Mouse (Mus musculus) myocyte (in vitro differentiated cells): ENCODE measurements around the gene Zfp598.
A peak's percentile ranks its signal among the peaks of the same experiment; 100 is the strongest.

Experiments
- CEBPB ChIP-seq: IDR thresholded peaks from 2 replicates; pipeline ENCODE4 v1.6.1; 2011; ENCODE audit warnings: mild to moderate bottlenecking, moderate library complexity; ENCODE audit not compliant: poor library complexity, insufficient read depth, severe bottlenecking
- E2F4 ChIP-seq: IDR thresholded peaks from one replicate; pipeline ENCODE4 v1.6.1; 2011; ENCODE audit warnings: mild to moderate bottlenecking, control low read depth, moderate library complexity; ENCODE audit not compliant: insufficient read depth
- MAX ChIP-seq: IDR thresholded peaks from one replicate; pipeline ENCODE4 v1.6.1; 2011; ENCODE audit warnings: low read depth, mild to moderate bottlenecking, control low read depth
- MYOG ChIP-seq, 3 experiments: IDR thresholded peaks; one replicate each; pipeline ENCODE4 v1.6.1; 2011; ENCODE audit warnings: control low read depth in 2 of 3, low read depth in 2 of 3, mild to moderate bottlenecking in 2 of 3; ENCODE audit not compliant: insufficient read length in 2 of 3, control insufficient read depth in 1 of 3, insufficient read depth in 1 of 3
- POLR2A ChIP-seq: IDR thresholded peaks from one replicate; pipeline ENCODE4 v1.6.1; 2011; ENCODE audit warnings: low read depth, mild to moderate bottlenecking, control low read depth, moderate library complexity; ENCODE audit not compliant: insufficient read length
- POLR2AphosphoS2 ChIP-seq: IDR thresholded peaks from one replicate; pipeline ENCODE4 v1.6.1; 2011; ENCODE audit warnings: low read depth, control low read depth; ENCODE audit not compliant: insufficient read length
- REST ChIP-seq: IDR thresholded peaks from one replicate; pipeline ENCODE4 v1.6.1; 2011; ENCODE audit warnings: mild to moderate bottlenecking, control low read depth, moderate library complexity; ENCODE audit not compliant: insufficient read depth, insufficient read length
- TCF12 ChIP-seq: IDR thresholded peaks from one replicate; pipeline ENCODE4 v1.6.1; 2011; ENCODE audit warnings: mild to moderate bottlenecking, control low read depth; ENCODE audit not compliant: poor library complexity, insufficient read depth, severe bottlenecking
- TCF3 ChIP-seq: IDR thresholded peaks from one replicate; pipeline ENCODE4 v1.6.1; 2011; ENCODE audit warnings: low read depth, control low read depth; ENCODE audit not compliant: insufficient read length
- USF1 ChIP-seq: IDR thresholded peaks from one replicate; pipeline ENCODE4 v1.6.1; 2011; ENCODE audit warnings: low read depth, mild to moderate bottlenecking, control low read depth, moderate library complexity

DNA sequence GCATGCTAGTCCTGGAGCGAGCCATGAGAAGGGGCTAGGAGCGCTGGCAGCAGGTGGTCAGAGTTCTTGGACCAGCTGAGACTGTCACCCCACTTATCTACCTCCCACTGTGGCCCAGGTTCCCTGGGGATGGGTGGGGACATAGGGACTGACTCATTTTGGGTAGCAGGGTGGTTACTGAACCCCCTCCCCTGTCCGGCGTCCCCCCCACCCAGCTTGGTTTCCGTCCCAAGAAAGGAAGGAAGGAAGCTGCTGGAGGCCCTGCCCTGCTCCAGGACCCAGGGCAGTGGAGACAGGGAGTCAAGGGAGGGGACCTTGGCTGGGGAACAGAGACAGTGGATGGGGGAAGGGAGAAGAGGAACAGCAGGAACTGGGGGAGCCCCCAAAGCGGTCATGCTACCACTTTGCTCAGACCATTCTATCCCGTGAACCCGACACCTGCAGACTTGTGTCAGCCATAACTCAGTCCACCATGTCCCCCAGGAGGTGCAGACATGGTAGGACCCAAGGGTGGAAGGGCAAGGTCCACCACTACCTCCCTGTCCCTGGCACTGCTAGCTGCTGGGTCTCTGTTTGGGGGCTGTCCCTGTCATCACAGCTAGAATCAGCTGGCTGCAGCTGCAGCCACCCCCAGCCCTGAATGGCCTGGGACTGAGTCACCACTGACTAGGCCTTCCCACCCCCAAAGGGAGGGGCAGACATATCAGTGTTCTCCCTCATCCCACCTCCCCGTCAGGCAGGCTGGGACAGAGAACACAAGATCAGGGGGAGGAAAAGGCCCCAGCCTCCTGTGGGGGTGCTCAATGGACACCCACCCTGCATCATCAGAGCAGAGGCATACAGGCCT is 24.4 kb upstream of the Zfp598 start:
- no peak for TF ChIP-seq USF1
- no peak for TF ChIP-seq REST
- TF ChIP-seq E2F4 = no peak
- no peak for TF ChIP-seq POLR2A
- TF ChIP-seq TCF3 = no peak
- TF ChIP-seq MYOG (IDR thresholded peaks at IDR 0.05; ENCODE audit: control insufficient read depth in 1 of 3, insufficient read depth in 1 of 3, insufficient read length in 2 of 3, low read depth in 2 of 3) = peak in 1 of 3 experiments; percentile 65
- TF ChIP-seq MAX = no peak
- TF ChIP-seq POLR2AphosphoS2 = no peak
- TF ChIP-seq CEBPB = no peak
- no peak for TF ChIP-seq TCF12
